Mouse (Mus musculus) stomach, postnatal 0 days (tissue): ENCODE data around the gene Isg20.

ENCODE experiments used
- CTCF ChIP-seq: IDR thresholded peaks from 2 replicates; pipeline ENCODE4 v1.5.1; 2016; ENCODE audit warnings: antibody characterized with exemption, low read depth, mild to moderate bottlenecking, moderate library complexity
- EP300 ChIP-seq: optimal IDR thresholded peaks from 2 replicates; pipeline ENCODE3; 2016; ENCODE audit warnings: antibody characterized with exemption

DNA sequence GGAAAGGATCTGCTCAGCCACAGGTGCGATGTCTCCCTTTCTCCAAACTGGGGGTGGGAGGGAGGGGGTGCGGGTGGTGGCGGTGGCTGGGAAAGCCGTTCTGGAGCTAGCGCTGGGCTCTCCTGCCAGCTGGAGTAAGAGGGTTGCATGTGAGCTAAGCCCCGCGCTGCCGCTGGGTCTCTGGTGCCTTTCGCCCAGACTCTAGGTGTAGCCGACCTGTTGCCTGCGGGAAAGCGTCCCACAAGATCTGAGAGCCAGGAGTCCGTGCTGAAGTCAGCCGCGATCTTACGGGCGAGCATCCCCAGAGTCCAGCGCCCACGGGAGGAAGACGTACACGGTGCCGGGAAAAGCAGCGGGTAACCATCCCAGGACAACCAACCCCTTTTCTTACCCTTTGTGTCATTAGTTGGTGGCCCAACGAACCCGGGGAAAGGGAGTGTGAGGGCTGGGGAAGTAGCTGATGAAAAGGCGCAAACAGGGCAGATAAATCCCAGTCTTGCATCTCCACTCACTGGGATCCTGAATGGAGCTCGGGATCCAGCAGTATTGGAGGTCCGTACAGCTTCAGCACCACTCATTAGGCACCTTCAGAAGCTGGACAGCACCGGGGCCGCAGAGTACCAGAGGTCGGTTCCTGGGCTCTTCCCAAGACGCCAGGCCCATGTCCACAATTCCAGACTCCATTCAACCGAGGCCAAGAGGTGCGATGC lies 30.1 kb upstream of the Isg20 start:
- no peak for TF ChIP-seq CTCF
- no peak for TF ChIP-seq EP300
